Mouse (Mus musculus): ENCODE measurements around the gene Hes5.

GRCm38 (mm10) chr4:155011312-155012025 is 50.7 kb downstream of the Hes5 start:
- TF ChIP-seq CTCF (IDR thresholded peaks at IDR 0.05; ENCODE audit: insufficient read depth, low read depth, low read length) (no peak), POLR2A (IDR thresholded peaks at IDR 0.05; ENCODE audit: insufficient read depth, low read depth, low read length) (no peak)

Data from olfactory bulb, adult 2 months (tissue).